Mouse (Mus musculus) CH12.LX (cell line): ENCODE measurements around the gene Cox5b. TPM values are rescaled to one million over a fixed set of nuclear protein-coding genes. Genes with fewer than 3 reads are reported as not detected.

Experiments
- DNase-seq: peaks from one replicate; pipeline ENCODE4 v3.0.0-alpha.2; 2013; ENCODE audit errors: extremely low read depth
- H3K27ac ChIP-seq: 2 replicates; pipeline ENCODE4 v1.5.1; 2012; ENCODE audit warnings: low read depth, mild to moderate bottlenecking, control low read depth, moderate library complexity; ENCODE audit not compliant: insufficient read depth
- H3K27me3 ChIP-seq: replicated peaks from 2 replicates; pipeline ENCODE3; 2012; ENCODE audit warnings: inconsistent platforms
- H3K36me3 ChIP-seq, 2 experiments: replicated peaks in 1 of 2; 2 replicates each; pipeline versions ENCODE3 to v1.6.1; 2012; ENCODE audit warnings: inconsistent platforms in 1 of 2, low read length in 1 of 2, mild to moderate bottlenecking in 1 of 2, mixed read lengths in 1 of 2, moderate library complexity in 1 of 2; ENCODE audit not compliant: control insufficient read depth in 1 of 2, insufficient read depth in 1 of 2
- H3K4me1 ChIP-seq, 2 experiments: 2 replicates each; pipeline ENCODE4 v1.6.1; 2012; ENCODE audit warnings: inconsistent platforms in 1 of 2, moderate library complexity in 1 of 2; ENCODE audit not compliant: insufficient read depth in 2 of 2, control insufficient read depth in 1 of 2
- H3K4me2 ChIP-seq: 2 replicates; pipeline ENCODE4 v1.6.1; 2012; ENCODE audit warnings: low read depth, mild to moderate bottlenecking, control low read depth; ENCODE audit not compliant: poor library complexity, insufficient read depth, severe bottlenecking
- H3K4me3 ChIP-seq, 3 experiments: fragments of 150-350 bp in 1 of 3; sonication (generic) in 1 of 3; replicated peaks in 1 of 3; 2 replicates each; pipeline versions ENCODE3 to v1.5.1; 2011 to 2012; ENCODE audit warnings: low read depth in 2 of 3, low read length in 2 of 3, mild to moderate bottlenecking in 2 of 3, moderate library complexity in 2 of 3, control low read depth in 1 of 3, improper control_type of control experiment in 1 of 3, inconsistent platforms in 1 of 3, mixed read lengths in 1 of 3; ENCODE audit not compliant: poor library complexity in 1 of 3
- H3K79me2 ChIP-seq: replicated peaks from 2 replicates; pipeline ENCODE4 v1.6.1; 2012; ENCODE audit warnings: mild to moderate bottlenecking, moderate library complexity; ENCODE audit not compliant: control insufficient read depth, poor library complexity, insufficient read depth, severe bottlenecking; ENCODE audit errors: extremely low read depth
- H3K9ac ChIP-seq: 2 replicates; pipeline ENCODE4 v1.6.1; 2012; ENCODE audit warnings: low read depth, mild to moderate bottlenecking, control low read depth, moderate library complexity; ENCODE audit not compliant: insufficient read depth
- H3K9me3 ChIP-seq: replicated peaks from 2 replicates; pipeline ENCODE3; 2012; ENCODE audit warnings: low read length, inconsistent platforms, mixed read lengths
- BHLHE40 ChIP-seq: IDR thresholded peaks from 2 replicates; pipeline ENCODE4 v1.6.1; 2011; ENCODE audit warnings: mild to moderate bottlenecking, low read depth, low read length, improper control_type of control experiment
- CHD1 ChIP-seq: IDR thresholded peaks from 2 replicates; pipeline ENCODE4 v1.6.1; 2012; ENCODE audit warnings: low read depth, low read length, improper control_type of control experiment, inconsistent platforms
- CHD2 ChIP-seq: IDR thresholded peaks from 2 replicates; pipeline ENCODE4 v1.6.1; 2011; ENCODE audit warnings: low read length, improper control_type of control experiment
- E2F4 ChIP-seq: IDR thresholded peaks from 2 replicates; pipeline ENCODE4 v1.6.1; 2011; ENCODE audit warnings: low read depth, low read length, improper control_type of control experiment; ENCODE audit not compliant: insufficient replicate concordance
- GABPA ChIP-seq: IDR thresholded peaks from 2 replicates; pipeline ENCODE4 v1.6.1; 2012; ENCODE audit warnings: low read depth, low read length, improper control_type of control experiment, inconsistent platforms; ENCODE audit not compliant: insufficient replicate concordance
- HCFC1 ChIP-seq: IDR thresholded peaks from 2 replicates; pipeline ENCODE4 v1.6.1; 2012; ENCODE audit warnings: low read depth, mild to moderate bottlenecking, inconsistent platforms, low read length, improper control_type of control experiment
- IRF4 ChIP-seq: IDR thresholded peaks from 2 replicates; pipeline ENCODE4 v1.6.1; 2014; ENCODE audit warnings: low read depth, mild to moderate bottlenecking, inconsistent platforms, low read length, improper control_type of control experiment
- JUN ChIP-seq: IDR thresholded peaks from 2 replicates; pipeline ENCODE4 v1.6.1; 2011; ENCODE audit warnings: low read depth, mild to moderate bottlenecking, low read length, improper control_type of control experiment, moderate library complexity; ENCODE audit not compliant: insufficient read depth
- JUND ChIP-seq: conservative IDR thresholded peaks from 2 replicates; pipeline ENCODE4 v1.6.1; 2011; ENCODE audit warnings: low read depth, low read length, improper control_type of control experiment
- KAT2A ChIP-seq: IDR thresholded peaks from 2 replicates; pipeline ENCODE4 v1.6.1; 2012; ENCODE audit warnings: low read length, improper control_type of control experiment, inconsistent platforms; ENCODE audit not compliant: insufficient replicate concordance
- MAZ ChIP-seq: IDR thresholded peaks from 2 replicates; pipeline ENCODE4 v1.6.1; 2012; ENCODE audit warnings: low read depth, mild to moderate bottlenecking, inconsistent platforms, low read length, improper control_type of control experiment, moderate library complexity
- NELFE ChIP-seq: IDR thresholded peaks from 2 replicates; pipeline ENCODE4 v1.6.1; 2011; ENCODE audit warnings: low read depth, low read length, improper control_type of control experiment
- PAX5 ChIP-seq: IDR thresholded peaks from 2 replicates; pipeline ENCODE4 v1.6.1; 2012; ENCODE audit warnings: low read length, inconsistent platforms, mixed read lengths
- POLR2A ChIP-seq: IDR thresholded peaks from 2 replicates; pipeline ENCODE4 v1.6.1; 2011; ENCODE audit warnings: low read depth, mild to moderate bottlenecking, improper control_type of control experiment, low read length
- RAD21 ChIP-seq: IDR thresholded peaks from 2 replicates; pipeline ENCODE4 v1.6.1; 2011; ENCODE audit warnings: low read depth, mild to moderate bottlenecking, low read length, improper control_type of control experiment, moderate library complexity
- RCOR1 ChIP-seq: conservative IDR thresholded peaks from 2 replicates; pipeline ENCODE4 v1.6.1; 2012; ENCODE audit warnings: low read depth, mild to moderate bottlenecking, inconsistent platforms, low read length, improper control_type of control experiment
- SMC3 ChIP-seq: IDR thresholded peaks from 2 replicates; pipeline ENCODE4 v1.6.1; 2011; ENCODE audit warnings: low read depth, low read length, improper control_type of control experiment
- TCF12 ChIP-seq: IDR thresholded peaks from 2 replicates; pipeline ENCODE4 v1.6.1; 2014; ENCODE audit warnings: low read depth, mild to moderate bottlenecking, inconsistent platforms, low read length, improper control_type of control experiment
- UBTF ChIP-seq: IDR thresholded peaks from 2 replicates; pipeline ENCODE4 v1.6.1; 2012; ENCODE audit warnings: low read depth, mild to moderate bottlenecking, inconsistent platforms, low read length, improper control_type of control experiment, moderate library complexity
- USF1 ChIP-seq: IDR thresholded peaks from 2 replicates; pipeline ENCODE4 v1.6.1; 2014; ENCODE audit warnings: low read depth, mild to moderate bottlenecking, inconsistent platforms, low read length, improper control_type of control experiment
- USF2 ChIP-seq: conservative IDR thresholded peaks from 2 replicates; pipeline ENCODE4 v1.6.1; 2011; ENCODE audit warnings: low read depth, low read length, improper control_type of control experiment
- ZC3H11A ChIP-seq: IDR thresholded peaks from 2 replicates; pipeline ENCODE4 v1.6.1; 2012; ENCODE audit warnings: low read depth, mild to moderate bottlenecking, inconsistent platforms, low read length, improper control_type of control experiment
- ZMIZ1 ChIP-seq: IDR thresholded peaks from 2 replicates; pipeline ENCODE4 v1.6.1; 2012; ENCODE audit warnings: low read depth, mild to moderate bottlenecking, inconsistent platforms, low read length, improper control_type of control experiment
- ZNF384 ChIP-seq: IDR thresholded peaks from 2 replicates; pipeline ENCODE4 v1.6.1; 2012; ENCODE audit warnings: low read depth, low read length, improper control_type of control experiment, inconsistent platforms
- dilution Hi-C: fragments of 300-500 bp; cut with MboI; formaldehyde crosslinking; loops from 2 replicates; pipeline ENCODE4 v1.14.3; 2020; ENCODE audit warnings: low sequenced_read_pairs; ENCODE audit not compliant: extremely low pct_unique_long_range_greater_than_20kb, extremely low pct_ligation_motif_present
- in situ Hi-C: fragments of 300-500 bp; cut with MboI; formaldehyde crosslinking; loops from 3 replicates; pipeline ENCODE4 v1.14.3; 2019; ENCODE audit warnings: low sequenced_read_pairs, low pct_ligation_motif_present, low pct_unique_long_range_greater_than_20kb, mixed read lengths
- polyA plus RNA-seq: library from polyadenylated mRNA; unstranded; fragments of >175 nt; gene quantifications from 2 replicates; pipeline ENCODE4 v1.2.1, GENCODE M21; 2012; ENCODE audit warnings: low read depth; ENCODE audit not compliant: insufficient read length
- total RNA-seq, 2 experiments: library from RNA; depleted of rRNA; stranded (reverse); fragments of 300-350 nt in 1 of 2; fragments of >200 nt in 1 of 2; gene quantifications; 2 replicates each; pipeline ENCODE4 v1.2.3; 2012 to 2014

Cox5b gene
- total and polyA plus RNA-seq, 3 experiments: 448 to 599 (median 504) TPM

DNA sequence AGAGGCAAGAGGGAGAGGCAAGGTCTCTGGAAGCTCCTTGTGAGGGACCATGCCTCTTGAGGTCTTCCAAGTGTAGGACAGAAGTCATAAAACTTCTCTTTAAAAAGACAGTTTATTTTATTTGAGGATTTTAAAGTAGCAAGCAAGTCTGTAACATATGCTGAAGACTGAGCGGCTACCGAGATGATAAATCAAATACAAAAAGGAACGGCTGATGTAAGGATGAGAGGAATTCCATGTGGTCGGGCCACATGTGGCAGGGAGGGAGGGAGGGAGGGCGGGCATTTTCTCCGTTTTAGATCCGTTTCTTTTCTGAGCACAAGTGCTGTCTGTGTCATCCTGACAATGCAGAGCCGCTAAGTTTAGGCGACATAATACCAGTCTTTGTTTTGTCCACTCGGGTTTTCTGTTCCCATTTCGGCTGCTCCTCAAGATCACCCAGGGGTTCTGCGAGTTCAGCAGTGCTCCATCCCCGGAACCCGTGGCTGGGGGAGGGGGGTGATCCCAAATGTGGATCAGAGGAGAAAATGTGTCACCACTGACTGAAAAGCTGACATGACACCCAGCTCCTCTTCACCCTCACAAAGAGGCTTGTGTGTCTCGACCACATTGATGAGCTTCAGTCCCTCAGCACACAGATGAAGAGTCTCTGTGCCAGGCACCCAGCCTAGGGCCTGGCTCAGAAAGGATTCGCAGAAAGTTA is 18.4 kb upstream of the Cox5b start:
- Histone ChIP-seq H3K36me3 (no peaks in the 10 kb centered on the region), H3K9ac (no peak overlapping the region), H3K4me1 (no peaks in the 10 kb centered on the region)
- TF ChIP-seq GABPA (no peak), USF2 (no peak), BHLHE40 (no peak), IRF4 (no peak), HCFC1 (no peak), MAZ (no peak), JUN (no peak), PAX5 (no peak), TCF12 (no peak), POLR2A (no peak), ZMIZ1 (no peak), ZC3H11A (no peak), USF1 (no peak), SMC3 (no peak), RAD21 (no peak), ZNF384 (no peak), NELFE (no peak), UBTF (no peak), E2F4 (no peak), RCOR1 (no peak)
- TF ChIP-seq, all 38 proteins: peak for 0
- dilution Hi-C loops: no loop called here
- in situ Hi-C loops: no loop called here
- no peak overlapping the region for H3K27ac ChIP-seq
- no peaks in the 10 kb centered on the region for H3K79me2 ChIP-seq
- no peak for DNase-seq
- no peak overlapping the region for H3K4me2 ChIP-seq
- no peak overlapping the region for H3K4me3 ChIP-seq
- H3K27me3 ChIP-seq: no peaks in the 10 kb centered on the region
- no peaks in the 10 kb centered on the region for H3K9me3 ChIP-seq

DNA sequence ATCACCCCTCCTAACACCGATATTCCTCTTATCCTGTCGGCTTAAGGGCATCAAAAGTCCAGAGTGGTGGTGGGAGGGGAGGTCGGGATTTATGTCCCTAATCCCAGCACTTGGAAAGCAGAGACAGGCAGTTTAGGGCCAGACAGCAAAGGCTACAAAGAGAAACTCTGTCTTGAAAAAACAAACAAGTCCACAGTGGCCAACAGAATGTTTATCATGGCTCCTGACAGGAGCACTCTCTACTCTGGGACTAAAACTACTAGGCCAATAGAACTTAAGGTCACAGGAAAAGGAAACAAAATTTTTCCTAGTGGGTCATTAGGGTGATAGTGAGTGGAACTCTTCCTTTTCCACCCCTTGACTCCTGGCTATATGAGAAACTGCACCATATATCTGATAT is 16.3 kb upstream of the Cox5b start:
- H3K9me3 ChIP-seq: no peaks in the 10 kb centered on the region
- dilution Hi-C loops: no loop called here

More for the DNA sequence above, 16.3 kb upstream of the Cox5b start:
- Histone ChIP-seq H3K79me2 (no peaks in the 10 kb centered on the region), H3K27me3 (no peaks in the 10 kb centered on the region), H3K36me3 (no peaks in the 10 kb centered on the region), H3K9ac (no peak overlapping the region), H3K27ac (no peak overlapping the region), H3K4me3 (no peak overlapping the region)
- in situ Hi-C loops: no loop called here
- TF ChIP-seq UBTF: no peak
- no peak for TF ChIP-seq IRF4
- TF ChIP-seq CHD1: no peak
- TF ChIP-seq USF1: no peak
- TF ChIP-seq CHD2: no peak
- TF ChIP-seq KAT2A: no peak
- no peak for TF ChIP-seq JUND
- TF ChIP-seq, all 38 proteins: peak for 0
- no peak overlapping the region for H3K4me2 ChIP-seq
- no peaks in the 10 kb centered on the region for H3K4me1 ChIP-seq
- no peak for DNase-seq
